Mouse (Mus musculus) heart, embryonic 10.5 days (tissue): ENCODE measurements at regions not wholly inside any gene's neighbourhood (a gene's known extent, or its start where the extent isn't known, plus 50 kb on each side); places are given as distances from the start of the nearest gene placed in this dataset.

Source experiments
- DNase-seq: peaks from one replicate; pipeline ENCODE4 v3.0.0-alpha.2; 2017; ENCODE audit warnings: low spot score
- H3K27ac ChIP-seq: fragments of 300-500 bp; sonication (generic); 2 replicates; pipeline ENCODE4 v1.5.1; 2016; ENCODE audit warnings: mild to moderate bottlenecking
- H3K27me3 ChIP-seq: fragments of 300-500 bp; sonication (generic); 2 replicates; pipeline ENCODE4 v1.6.1; 2016; ENCODE audit warnings: mild to moderate bottlenecking; ENCODE audit not compliant: poor library complexity, insufficient read depth, severe bottlenecking
- H3K36me3 ChIP-seq: fragments of 300-500 bp; sonication (generic); 2 replicates; pipeline ENCODE4 v1.6.1; 2016; ENCODE audit warnings: mild to moderate bottlenecking, moderate library complexity
- H3K4me1 ChIP-seq: fragments of 300-500 bp; sonication (generic); 2 replicates; pipeline ENCODE4 v1.6.1; 2016; ENCODE audit warnings: mild to moderate bottlenecking
- H3K4me3 ChIP-seq: fragments of 300-500 bp; sonication (generic); 2 replicates; pipeline ENCODE4 v1.5.1; 2016; ENCODE audit warnings: mild to moderate bottlenecking, moderate library complexity
- H3K9me3 ChIP-seq: fragments of 300-500 bp; sonication (generic); 2 replicates; pipeline ENCODE4 v1.6.1; 2016; ENCODE audit warnings: mild to moderate bottlenecking, moderate library complexity
- WGBS: fragments of 180-500 bp; shearing (Covaris S2); methylation state at CpG from one replicate; pipeline ENCODE4 v1.1.7; 2016; 5-methylcytosine and 5-hydroxymethylcytosine counted together

DNA sequence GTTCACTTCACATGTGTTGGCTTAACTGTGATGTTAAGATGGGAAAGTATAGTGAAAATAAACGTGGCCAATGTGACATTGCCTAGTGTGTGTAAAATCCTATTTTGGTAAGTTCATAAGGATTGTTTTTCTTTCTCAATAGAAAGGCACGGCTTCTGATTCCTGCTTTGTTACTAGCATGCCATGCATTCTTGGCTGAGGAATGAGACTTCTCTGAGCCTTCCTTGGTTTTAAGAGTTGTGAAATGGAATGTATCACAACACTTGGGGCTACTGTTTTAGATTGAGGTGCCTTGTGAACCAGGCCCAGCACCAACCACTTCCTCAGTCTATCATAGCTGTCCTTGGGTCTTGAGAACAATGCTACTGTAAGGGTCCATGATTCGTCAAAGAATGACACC is 577.3 kb downstream of the Tmem132b start:
- no peak for DNase-seq
- no peaks in the 10 kb centered on the region for H3K36me3 ChIP-seq
- H3K4me1 ChIP-seq, result no peaks in the 10 kb centered on the region
- no peak overlapping the region for H3K4me3 ChIP-seq
- H3K27ac ChIP-seq, result no peak overlapping the region
- 61% methylated on average over 3 of the region's 3 CpGs for WGBS
- H3K9me3 ChIP-seq, result no peaks in the 10 kb centered on the region
- no peaks in the 10 kb centered on the region for H3K27me3 ChIP-seq

DNA sequence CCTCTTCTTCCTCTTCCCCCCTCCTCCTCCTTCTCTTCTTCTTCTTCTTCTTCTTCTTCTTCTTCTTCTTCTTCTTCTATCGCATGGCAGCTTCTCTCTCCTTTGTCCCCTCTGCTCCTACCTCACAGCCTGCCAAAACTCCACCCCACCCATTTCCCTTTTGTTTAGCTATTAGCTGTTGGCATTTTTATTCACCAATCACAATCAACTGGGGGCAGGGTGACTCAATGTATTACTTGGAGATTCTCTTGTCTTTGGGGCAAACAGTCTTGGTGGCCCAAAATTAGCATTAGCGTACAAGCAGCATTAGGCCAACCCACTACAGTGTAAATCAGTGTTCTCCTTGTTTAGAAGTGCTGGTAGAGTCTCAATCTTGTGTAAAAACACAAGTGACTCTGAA is 585.7 kb downstream of the Tmem132b start:
- Histone ChIP-seq H3K9me3 (no peaks in the 10 kb centered on the region), H3K27ac (no peak overlapping the region), H3K27me3 (no peaks in the 10 kb centered on the region), H3K4me3 (no peak overlapping the region), H3K36me3 (no peaks in the 10 kb centered on the region), H3K4me1 (no peaks in the 10 kb centered on the region)
- 82% methylated on average over 2 of the region's 2 CpGs for WGBS
- no peak for DNase-seq

DNA sequence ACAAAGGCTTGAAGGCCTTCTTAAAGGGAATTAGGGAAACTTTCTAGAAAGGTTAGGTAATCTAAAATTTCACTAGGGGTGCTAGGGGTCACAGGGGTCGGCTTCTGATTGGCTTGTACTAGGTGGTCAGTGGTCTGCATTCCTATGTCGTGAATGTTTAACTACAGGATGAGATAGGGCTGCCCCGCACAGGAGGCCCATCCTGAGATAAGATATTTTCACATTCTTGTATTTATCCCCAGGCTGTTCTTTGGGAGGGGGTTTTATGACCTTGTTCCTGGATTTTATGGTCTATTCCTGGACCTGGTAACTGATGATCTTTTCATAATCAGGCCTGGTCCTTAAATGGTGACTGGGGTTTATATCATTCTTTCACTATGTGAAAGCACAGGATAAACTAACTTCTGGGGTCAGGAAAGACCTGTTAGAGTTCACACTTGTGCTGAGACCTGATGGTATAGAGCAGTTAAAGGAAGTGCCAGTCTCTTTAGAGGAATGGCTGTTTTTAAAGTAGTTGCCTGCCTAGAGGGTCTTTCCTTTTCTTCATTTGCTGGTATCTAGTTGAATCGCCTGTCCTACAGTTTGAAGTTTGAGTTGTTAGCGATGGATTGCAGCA is 586.4 kb downstream of the Tmem132b start:
- Histone ChIP-seq H3K4me1 (no peaks in the 10 kb centered on the region), H3K27me3 (no peaks in the 10 kb centered on the region), H3K27ac (no peak overlapping the region), H3K36me3 (no peaks in the 10 kb centered on the region), H3K4me3 (no peak overlapping the region), H3K9me3 (no peaks in the 10 kb centered on the region)
- DNase-seq, result no peak
- 45% methylated on average over 5 of the region's 5 CpGs for WGBS

GRCm38 (mm10) chr5:126118731-126119130 is 587.2 kb downstream of the Tmem132b start:
- Histone ChIP-seq H3K4me1 (no peaks in the 10 kb centered on the region), H3K4me3 (no peak overlapping the region), H3K9me3 (no peaks in the 10 kb centered on the region), H3K36me3 (no peaks in the 10 kb centered on the region), H3K27ac (no peak overlapping the region), H3K27me3 (no peaks in the 10 kb centered on the region)
- WGBS, result 78% methylated on average over 3 of the region's 3 CpGs
- no peak for DNase-seq

- no peaks in the 10 kb centered on the region for H3K4me1 ChIP-seq
- 69% methylated on average over 9 of the region's 9 CpGs for WGBS
- H3K27me3 ChIP-seq, result no peaks in the 10 kb centered on the region
- H3K27ac ChIP-seq, result no peak overlapping the region
- H3K36me3 ChIP-seq, result no peaks in the 10 kb centered on the region
- DNase-seq, result no peak
- no peak overlapping the region for H3K4me3 ChIP-seq
- H3K9me3 ChIP-seq, result no peaks in the 10 kb centered on the region
These were observed 591.6 kb downstream of the Tmem132b start for GRCm38 (mm10) chr5:126123216-126123615.

DNA sequence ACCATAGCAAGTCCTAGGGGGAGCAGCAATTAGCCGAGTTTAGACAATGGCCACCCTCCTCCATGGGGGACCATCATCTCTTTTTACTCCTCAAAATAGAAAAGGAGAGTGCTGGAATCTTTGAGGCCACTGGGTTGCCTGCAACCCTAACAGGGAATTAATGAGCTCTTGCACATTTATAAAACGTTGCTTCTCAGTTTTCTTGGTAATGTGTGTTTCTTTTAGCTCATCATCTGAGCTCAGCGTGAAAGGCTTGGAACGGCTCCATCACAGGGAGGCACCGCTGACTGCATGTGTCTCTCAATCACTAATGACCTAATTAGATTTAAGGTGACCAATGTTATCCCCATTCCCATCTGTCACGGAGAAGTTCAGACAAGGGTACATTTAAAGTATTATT is 595.9 kb downstream of the Tmem132b start:
- H3K27ac ChIP-seq, result no peak overlapping the region
- no peak for DNase-seq
- H3K27me3 ChIP-seq, result no peaks in the 10 kb centered on the region
- H3K4me3 ChIP-seq, result no peak overlapping the region
- WGBS, result 77% methylated on average over 6 of the region's 6 CpGs
- no peaks in the 10 kb centered on the region for H3K4me1 ChIP-seq
- no peaks in the 10 kb centered on the region for H3K36me3 ChIP-seq
- H3K9me3 ChIP-seq, result no peaks in the 10 kb centered on the region

GRCm38 (mm10) chr5:126148908-126149307 is 617.3 kb downstream of the Tmem132b start:
- Histone ChIP-seq H3K36me3 (no peaks in the 10 kb centered on the region), H3K27ac (no peak overlapping the region), H3K27me3 (no peaks in the 10 kb centered on the region), H3K9me3 (no peaks in the 10 kb centered on the region), H3K4me1 (no peaks in the 10 kb centered on the region), H3K4me3 (no peak overlapping the region)
- DNase-seq, result no peak
- 84% methylated on average over 2 of the region's 2 CpGs for WGBS

DNA sequence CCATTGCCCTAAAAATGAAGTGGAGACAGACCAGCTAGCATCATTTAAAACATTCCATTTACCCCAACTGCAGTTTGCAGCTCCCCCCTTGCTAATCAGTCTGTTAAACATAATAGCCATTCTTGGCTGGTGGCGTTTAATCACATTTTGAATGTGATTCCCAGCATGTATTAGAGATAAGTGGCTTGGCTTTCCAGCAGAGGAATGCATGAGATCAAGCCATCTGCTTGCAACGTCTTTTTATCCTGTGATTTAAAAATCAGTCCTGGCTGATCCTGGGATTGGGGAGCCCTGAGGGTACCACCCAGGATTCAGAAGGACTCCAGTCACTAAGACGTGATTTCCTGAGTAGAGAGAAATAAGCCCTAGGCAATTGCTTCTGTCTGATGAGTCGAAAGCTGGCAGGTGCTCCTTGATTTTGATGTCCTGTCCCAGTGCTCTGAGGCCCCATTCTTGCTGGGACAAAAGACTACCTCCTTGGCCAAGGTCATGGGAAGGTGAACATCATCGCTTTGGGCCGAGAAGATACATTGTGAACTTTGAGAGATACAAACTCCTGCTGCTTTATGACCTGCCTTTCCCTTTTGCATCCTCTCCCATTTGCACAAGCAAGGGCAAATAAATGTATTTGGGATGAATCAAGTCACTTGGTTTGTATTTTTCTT is 623.8 kb downstream of the Tmem132b start:
- 52% methylated on average over 6 of the region's 6 CpGs for WGBS
- DNase-seq, result no peak
- Histone ChIP-seq H3K36me3 (no peaks in the 10 kb centered on the region), H3K4me1 (no peaks in the 10 kb centered on the region), H3K27me3 (no peaks in the 10 kb centered on the region), H3K9me3 (no peaks in the 10 kb centered on the region), H3K4me3 (no peak overlapping the region), H3K27ac (no peak overlapping the region)

DNA sequence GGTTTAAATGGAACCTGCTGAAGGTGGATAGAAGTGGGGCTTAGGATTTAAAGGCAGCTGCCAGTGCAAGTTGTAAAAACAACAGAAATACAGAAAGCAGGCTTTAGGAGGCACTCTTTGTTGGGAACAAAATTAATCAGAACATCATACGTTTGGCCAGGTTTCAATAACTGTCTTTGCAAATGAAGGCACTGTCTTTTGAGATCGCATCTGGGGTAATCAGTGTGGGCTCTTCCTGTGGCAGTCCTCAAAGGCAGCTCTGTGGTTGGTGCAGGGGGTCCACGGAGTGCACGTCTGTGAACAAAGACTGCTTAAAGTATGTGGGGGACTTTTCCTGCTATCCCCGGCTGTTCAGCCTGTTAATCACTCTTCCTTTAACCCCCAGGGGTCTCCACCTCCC is 654.5 kb downstream of the Tmem132b start:
- Histone ChIP-seq H3K9me3 (no peaks in the 10 kb centered on the region), H3K27me3 (no peaks in the 10 kb centered on the region), H3K4me3 (no peak overlapping the region), H3K4me1 (no peaks in the 10 kb centered on the region), H3K27ac (no peak overlapping the region), H3K36me3 (no peaks in the 10 kb centered on the region)
- 80% methylated on average over 5 of the region's 5 CpGs for WGBS
- no peak for DNase-seq

GRCm38 (mm10) chr5:126199876-126200275 is 668.3 kb downstream of the Tmem132b start:
- 70% methylated on average over 4 of the region's 4 CpGs for WGBS
- no peak for DNase-seq
- no peaks in the 10 kb centered on the region for H3K36me3 ChIP-seq

DNA sequence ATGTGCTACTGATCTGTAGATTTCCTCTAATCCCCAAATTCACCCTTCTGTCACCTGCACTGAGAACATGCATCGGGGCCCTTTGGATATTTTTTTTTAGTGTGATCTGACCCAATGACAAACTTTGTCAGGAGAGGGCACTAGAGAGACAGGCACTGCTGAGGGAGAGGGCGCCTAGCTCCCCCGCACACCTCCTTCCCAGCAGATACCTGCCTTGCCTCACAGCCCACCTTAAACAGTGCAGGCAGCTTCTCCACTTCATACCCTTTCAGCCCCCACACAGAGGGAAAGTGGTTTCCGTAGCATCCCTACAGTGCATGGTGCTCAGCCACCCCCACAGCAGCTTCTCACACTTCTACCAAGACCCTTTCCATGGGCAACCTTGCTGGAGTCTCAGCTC is 670.0 kb downstream of the Tmem132b start:
- Histone ChIP-seq H3K27ac (no peak overlapping the region), H3K27me3 (no peaks in the 10 kb centered on the region), H3K36me3 (no peaks in the 10 kb centered on the region), H3K4me3 (no peak overlapping the region), H3K9me3 (no peaks in the 10 kb centered on the region), H3K4me1 (0 out of 2 replicates have a peak, but pooled peaks cover 4% of the 10 kb centered on the region)
- 32% methylated on average over 4 of the region's 4 CpGs for WGBS
- DNase-seq, result no peak

More at GRCm38 (mm10) chr5:126199876-126200275, 668.3 kb downstream of the Tmem132b start:
- no peak overlapping the region for H3K4me3 ChIP-seq
- H3K27me3 ChIP-seq, result no peaks in the 10 kb centered on the region
- 0 out of 2 replicates have a peak, but pooled peaks cover 4% of the 10 kb centered on the region for H3K4me1 ChIP-seq
- H3K27ac ChIP-seq, result no peak overlapping the region
- no peaks in the 10 kb centered on the region for H3K9me3 ChIP-seq

GRCm38 (mm10) chr5:126201996-126202395 is 670.4 kb downstream of the Tmem132b start:
- WGBS, result 46% methylated on average over 9 of the region's 9 CpGs
- Histone ChIP-seq H3K4me3 (no peak overlapping the region), H3K27me3 (no peaks in the 10 kb centered on the region), H3K36me3 (no peaks in the 10 kb centered on the region), H3K9me3 (no peaks in the 10 kb centered on the region), H3K27ac (no peak overlapping the region), H3K4me1 (0 out of 2 replicates have a peak, but pooled peaks cover 4% of the 10 kb centered on the region)
- no peak for DNase-seq

DNA sequence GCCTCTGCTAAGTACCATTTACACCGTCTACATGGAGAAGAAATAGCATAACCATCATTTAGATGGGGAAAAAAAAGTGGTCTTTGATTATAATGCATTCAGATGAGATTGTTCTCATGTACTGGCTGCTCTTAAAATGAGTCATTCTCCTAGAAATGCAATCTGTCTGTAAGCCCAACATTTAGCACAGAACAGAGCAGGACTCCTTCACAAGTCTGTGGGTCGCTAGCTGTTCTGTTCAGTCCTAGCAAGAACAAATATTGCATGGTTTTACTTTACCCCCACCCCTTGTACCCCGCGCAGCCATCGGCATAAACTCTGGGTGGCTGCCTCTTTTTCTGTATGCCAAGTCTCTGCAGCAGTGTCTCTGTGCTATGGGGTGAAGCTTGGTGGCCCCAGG is 685.4 kb downstream of the Tmem132b start:
- Histone ChIP-seq H3K36me3 (no peaks in the 10 kb centered on the region), H3K27me3 (no peaks in the 10 kb centered on the region), H3K27ac (no peak overlapping the region), H3K4me3 (no peak overlapping the region), H3K9me3 (no peaks in the 10 kb centered on the region), H3K4me1 (no peaks in the 10 kb centered on the region)
- WGBS, result 80% methylated on average over 5 of the region's 5 CpGs
- no peak for DNase-seq

GRCm38 (mm10) chr5:126217746-126218145 is 686.2 kb downstream of the Tmem132b start:
- no peak overlapping the region for H3K4me3 ChIP-seq

More at GRCm38 (mm10) chr5:126217746-126218145, 686.2 kb downstream of the Tmem132b start:
- no peaks in the 10 kb centered on the region for H3K36me3 ChIP-seq
- no peaks in the 10 kb centered on the region for H3K27me3 ChIP-seq
- H3K9me3 ChIP-seq, result no peaks in the 10 kb centered on the region
- DNase-seq, result no peak
- 75% methylated on average over 1 of the region's 1 CpGs for WGBS
- no peak overlapping the region for H3K27ac ChIP-seq
- no peaks in the 10 kb centered on the region for H3K4me1 ChIP-seq
